Mouse (Mus musculus): ENCODE results near the gene Hist1h2bl.
"Not testable (repeated sequence)": the region's sequence is repeated elsewhere in the genome, so short reads cannot be mapped to it uniquely, and the experiment has no call there.

DNA sequence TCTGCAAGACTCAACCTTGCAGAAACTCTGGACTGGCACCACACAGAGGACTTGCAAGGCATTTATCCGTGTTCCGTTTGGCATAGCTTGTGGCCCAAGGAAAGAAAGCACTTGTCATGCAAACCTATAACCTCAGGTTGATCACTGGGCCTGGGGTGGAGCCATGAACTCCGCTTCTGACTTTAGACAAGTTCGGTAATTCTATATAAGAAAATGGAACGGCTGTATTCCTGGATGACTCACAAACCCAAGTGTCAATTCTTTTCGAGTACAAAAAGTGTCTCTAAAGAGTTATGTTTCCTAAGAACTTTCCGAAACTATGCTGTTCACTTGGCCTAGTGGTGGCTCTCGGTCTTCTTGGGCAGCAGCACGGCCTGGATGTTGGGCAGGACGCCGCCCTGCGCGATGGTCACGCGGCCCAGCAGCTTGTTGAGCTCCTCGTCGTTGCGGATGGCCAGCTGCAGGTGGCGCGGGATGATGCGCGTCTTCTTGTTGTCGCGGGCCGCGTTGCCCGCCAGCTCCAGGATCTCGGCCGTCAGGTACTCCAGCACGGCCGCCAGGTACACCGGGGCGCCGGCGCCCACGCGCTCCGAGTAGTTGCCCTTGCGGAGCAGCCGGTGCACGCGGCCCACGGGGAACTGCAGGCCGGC is 5.3 kb upstream of the Hist1h2bl start:
- TF ChIP-seq CTCF (IDR thresholded peaks at IDR 0.05; ENCODE audit: borderline replicate concordance, extremely low read depth, insufficient read depth, insufficient read length); POLR2A (IDR thresholded peaks at IDR 0.05; ENCODE audit: borderline replicate concordance, extremely low read depth, insufficient read depth, insufficient read length, poor library complexity, severe bottlenecking): not testable (repeated sequence)

Data from brain, embryonic 14.5 days (tissue).